Mouse (Mus musculus) retina, postnatal 7 days (tissue): Measurements from ENCODE around the gene Pim1.
"Not testable (repeated sequence)": the region's sequence is repeated elsewhere in the genome, so short reads cannot be mapped to it uniquely, and the experiment has no call there.

Experiments used
- DNase-seq: peaks from one replicate; pipeline ENCODE4 v3.0.0-alpha.2; 2012; ENCODE audit warnings: low read depth, low spot score

Gene Pim1

GRCm38 (mm10) chr17:29490713-29491581, at the start of gene Pim1:
Gene Pim1, plus strand, starts transcription at chr17:29490753.
- no peak for DNase-seq

GRCm38 (mm10) chr17:29441562-29441961, 49.0 kb upstream of the Pim1 start:
- no peak for DNase-seq

- no peak for DNase-seq
Observed at GRCm38 (mm10) chr17:29442131-29442557, 48.4 kb upstream of the Pim1 start.

GRCm38 (mm10) chr17:29443724-29444123, 46.8 kb upstream of the Pim1 start:
- DNase-seq: no peak

DNA sequence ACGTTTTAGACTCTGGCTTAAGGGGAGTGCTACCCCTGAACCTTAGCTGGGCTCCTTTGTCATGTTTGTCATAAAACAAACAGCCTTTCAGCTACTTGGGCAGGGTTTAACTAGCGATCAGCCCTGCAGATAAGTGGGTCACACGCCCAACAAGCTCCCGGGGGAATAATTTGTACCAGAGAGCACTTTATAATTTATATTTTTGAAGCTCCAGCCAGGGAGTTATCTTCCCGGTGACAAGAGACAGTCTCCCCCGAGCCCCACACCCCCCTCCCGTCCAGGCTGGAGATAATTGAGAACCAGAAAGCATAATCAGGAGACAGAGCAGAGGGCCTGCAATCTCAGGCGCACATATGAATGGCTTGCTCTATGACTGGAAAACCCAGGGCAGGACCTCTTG, 45.5 kb upstream of the Pim1 start:
- no peak for DNase-seq

DNA sequence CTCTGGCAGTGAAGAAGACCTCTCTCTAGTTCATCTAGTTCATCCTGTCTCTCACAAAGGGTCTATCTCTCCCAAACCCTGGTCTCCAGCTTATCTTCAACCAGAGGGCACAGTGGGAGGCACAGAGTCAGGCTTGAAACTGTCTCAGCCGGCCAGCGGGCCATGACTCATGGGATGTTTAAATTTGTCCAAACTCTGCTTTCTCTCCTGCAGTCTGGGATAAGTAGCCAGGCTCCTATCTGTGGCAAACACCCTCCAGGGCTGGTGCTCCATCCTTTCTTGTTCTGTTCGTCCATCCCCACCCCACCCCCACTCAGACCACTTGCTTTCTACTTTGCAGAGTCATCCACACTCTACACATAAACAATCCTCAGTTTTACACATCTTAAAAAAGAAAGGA, 43.2 kb upstream of the Pim1 start:
- DNase-seq: no peak

DNA sequence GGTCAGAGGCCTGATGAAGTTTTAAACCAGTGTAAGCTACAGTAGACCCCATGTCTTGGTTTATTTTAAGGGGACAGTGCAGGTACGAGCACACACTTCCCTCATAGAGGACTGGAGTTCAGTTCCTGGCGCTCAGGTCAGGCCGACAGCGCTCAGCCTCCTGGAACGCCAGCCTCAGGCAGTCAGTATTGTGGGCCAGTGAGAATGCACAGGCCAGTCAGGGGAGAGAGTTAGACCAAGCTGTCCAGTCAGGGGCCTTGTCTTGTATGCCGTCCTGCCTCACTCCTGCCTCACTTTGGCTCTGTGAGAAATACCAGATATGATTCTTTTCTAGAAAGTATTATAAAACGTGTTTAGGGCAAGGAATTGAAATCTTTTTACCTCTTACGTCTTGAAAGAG, 42.5 kb upstream of the Pim1 start:
- DNase-seq: no peak

DNA sequence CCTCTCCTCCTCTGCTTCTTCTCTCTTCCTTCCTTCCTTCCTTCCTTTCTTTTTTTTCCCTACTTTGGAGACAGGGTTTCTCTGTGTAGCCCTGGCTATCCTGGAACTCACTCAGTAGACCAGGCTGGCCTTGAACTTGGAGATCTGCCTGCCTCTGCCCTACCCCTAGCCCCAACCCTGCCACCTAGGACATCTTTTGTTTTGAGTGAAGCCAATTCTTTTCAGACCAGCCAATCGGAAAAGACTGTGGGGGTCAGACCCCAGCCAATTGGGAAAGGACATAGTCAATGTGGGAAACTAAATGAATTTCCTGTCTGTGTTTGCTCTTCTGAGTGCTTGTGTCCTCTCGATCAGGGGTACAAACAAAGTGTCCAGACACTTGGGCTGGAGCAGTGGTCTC, 42.0 kb upstream of the Pim1 start:
- no peak for DNase-seq

GRCm38 (mm10) chr17:29450899-29451840, 39.4 kb upstream of the Pim1 start:
- no peak for DNase-seq

DNA sequence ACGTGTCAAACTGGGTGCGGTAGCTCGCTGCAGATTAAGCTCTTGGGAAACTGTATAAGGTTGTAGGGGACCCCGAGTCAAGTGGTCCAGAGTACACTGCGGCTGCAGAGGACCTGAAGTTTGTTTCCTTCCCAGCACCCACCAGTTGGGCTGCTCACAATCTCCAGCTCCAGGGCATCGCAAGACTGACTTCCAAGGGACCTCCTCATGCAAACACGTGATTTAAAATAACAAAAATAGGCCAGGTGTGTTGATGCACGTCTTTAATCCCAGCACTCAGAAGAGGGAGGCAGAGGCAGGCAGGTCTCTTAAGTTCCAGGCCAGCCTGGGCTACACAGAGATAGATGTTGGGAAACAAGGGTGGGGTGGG, 38.7 kb upstream of the Pim1 start:
- no peak for DNase-seq

DNA sequence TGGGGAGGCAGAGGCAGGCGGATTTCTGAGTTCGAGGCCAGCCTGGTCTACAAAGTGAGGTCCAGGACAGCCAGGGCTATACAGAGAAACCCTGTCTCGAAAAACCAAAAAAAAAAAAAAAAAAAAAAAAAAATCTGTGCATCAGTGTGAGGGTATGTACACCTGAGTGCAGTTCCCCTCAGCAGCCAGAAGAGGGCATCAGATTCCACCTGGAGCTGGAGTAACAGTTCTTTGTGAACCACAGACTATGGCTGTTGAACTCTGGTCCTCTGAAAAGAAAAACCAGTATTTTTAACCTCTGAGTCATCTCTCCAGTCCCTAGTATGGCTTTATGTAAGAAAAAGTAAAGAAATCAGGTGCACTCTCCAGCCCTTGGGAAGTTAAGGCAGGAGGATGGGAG, 36.4 kb upstream of the Pim1 start:
- not testable (repeated sequence) for DNase-seq

DNA sequence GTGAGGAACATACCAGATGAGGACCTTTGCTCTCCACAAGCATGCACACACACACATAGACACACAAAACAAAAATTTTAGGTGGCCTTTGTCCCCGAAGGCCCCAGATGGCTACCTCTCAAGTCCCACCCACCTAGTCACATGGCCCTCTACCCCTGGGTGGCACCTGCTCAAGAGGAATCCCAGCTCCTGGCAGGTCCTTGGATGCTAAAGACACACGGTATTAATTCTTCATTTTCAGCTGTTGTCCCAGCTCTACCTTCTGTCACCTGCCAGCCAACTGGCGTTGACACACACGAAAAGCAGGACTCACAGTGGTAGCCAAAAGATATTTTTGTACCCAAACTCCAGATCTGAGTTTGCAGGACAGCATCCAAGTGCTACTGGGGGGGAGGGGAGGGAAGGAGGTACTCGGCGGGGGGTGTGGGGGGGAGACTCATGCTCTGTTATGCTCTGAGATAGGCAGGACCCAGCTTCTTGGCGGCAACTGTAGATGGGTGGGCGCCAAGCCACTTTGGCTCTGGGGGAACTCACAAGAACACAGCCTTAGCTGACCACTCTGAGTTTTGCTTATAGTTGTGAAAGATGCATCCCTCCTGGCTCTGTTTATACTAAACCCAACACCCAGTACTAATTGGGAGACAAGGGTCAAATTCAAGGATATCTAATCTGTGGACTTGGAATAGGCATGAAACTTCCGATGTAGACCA, 35.0 kb upstream of the Pim1 start:
- DNase-seq: no peak

- no peak for DNase-seq
Observed at GRCm38 (mm10) chr17:29456476-29456875, 34.1 kb upstream of the Pim1 start.

GRCm38 (mm10) chr17:29456926-29457325, 33.6 kb upstream of the Pim1 start:
- no peak for DNase-seq

DNA sequence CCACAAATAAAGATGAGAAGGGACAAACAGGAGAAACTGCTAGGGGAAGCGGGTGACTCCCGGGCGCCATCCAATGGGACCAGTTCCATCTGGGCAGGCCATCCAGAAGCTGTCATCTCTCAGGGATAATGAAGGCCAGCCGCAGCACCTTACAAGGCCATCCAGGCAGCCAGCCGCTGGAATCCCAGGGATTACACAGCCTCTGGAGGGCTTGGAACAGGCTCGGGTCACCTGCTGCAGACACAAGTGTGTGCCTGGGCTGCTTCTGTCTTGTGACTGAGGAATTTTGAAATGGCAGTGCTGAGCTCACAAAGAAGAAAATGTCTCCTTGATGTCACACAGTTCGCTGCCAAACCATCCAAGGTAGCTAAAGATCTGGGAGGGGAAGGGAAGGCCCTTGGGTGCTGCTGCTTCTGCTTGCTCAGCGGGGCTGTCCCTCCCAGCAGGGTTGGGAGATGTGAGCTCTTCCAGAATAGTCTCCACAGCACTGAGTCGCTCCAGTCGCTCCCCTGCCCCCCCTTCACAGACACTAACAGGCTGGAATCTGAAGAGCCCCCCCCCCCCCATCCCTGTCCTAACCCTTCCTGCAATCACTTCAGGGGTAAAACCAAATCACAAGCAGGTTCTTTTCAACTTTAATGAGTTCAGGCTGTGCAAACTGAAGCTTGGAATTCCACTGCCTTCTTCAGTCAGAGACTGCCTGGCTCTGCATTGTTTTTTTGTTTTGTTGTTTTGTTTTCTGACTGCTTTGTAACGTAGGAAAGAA, 32.6 kb upstream of the Pim1 start:
- no peak for DNase-seq

- no peak for DNase-seq
Observed at GRCm38 (mm10) chr17:29459321-29460118, 31.0 kb upstream of the Pim1 start.

GRCm38 (mm10) chr17:29460119-29460505, 30.4 kb upstream of the Pim1 start:
- DNase-seq: no peak

GRCm38 (mm10) chr17:29463627-29464026, 26.9 kb upstream of the Pim1 start:
- no peak for DNase-seq

DNA sequence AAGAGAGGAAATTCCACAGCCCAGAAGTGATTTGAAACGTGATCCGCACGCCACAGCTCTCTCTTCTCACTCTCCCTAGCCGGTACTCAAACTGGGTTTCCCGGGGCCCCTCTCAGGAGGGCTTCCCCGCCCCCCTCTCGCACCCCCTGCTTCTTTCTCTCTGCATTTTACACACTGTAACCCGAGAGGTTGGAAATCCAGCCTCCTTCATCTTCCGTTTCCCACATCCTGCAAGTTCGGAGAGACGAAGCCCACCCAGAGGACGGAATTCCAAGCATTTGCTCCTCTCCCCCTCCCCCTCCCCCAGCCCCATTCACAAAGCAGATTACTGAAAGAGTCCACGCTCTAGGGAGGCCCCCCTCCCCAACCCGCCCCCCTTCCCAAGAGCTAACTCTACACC, 26.5 kb upstream of the Pim1 start:
- DNase-seq: no peak

DNA sequence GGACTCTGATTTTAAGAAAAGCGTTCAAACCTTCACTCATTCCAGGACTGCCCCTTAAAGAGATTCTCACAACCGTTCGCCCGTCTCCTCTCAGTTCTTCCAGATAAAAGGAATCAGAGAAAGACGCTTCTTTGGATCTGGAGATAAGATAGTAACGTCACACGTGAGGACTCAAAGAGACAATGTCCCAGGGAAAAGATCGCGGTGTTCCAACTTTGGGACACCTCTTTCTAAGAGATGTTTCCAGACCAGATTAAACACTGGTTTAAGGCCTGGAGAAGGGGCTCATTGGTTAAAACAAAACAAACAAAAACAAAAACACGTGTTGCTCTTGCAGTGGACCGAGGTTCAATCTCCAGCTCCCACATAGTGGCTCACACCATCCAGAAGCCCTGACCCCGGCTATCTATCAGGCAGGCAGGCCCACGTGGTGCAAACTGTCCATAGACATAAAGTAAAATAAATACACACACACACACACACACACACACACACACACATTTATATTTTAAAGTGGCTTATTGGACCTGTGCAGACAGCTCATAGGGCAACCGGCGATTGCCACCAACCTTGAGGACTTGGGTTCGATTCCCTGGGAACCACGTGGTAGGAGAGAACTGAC, 25.9 kb upstream of the Pim1 start:
- no peak for DNase-seq
